Mouse (Mus musculus): ENCODE results near the gene Adarb2.

DNA sequence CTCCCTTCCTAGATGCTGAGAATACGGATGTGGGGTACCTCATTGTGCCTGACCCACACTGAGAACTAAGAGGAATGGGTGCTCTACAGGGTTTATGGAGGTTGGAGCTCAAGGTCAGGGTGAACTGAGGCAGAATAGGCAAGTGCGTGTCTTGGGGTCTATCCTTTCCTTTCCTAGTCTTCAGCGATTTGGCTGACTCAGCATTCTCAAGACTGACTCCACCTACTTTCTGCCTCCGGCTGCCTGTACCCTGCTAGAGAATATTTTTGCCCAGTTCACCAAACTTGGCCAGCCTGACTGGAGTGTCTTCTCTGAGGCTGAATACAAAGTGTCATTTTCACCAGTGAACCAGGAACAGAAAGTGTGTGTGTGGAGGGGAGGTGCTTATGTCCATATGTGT is 163.4 kb downstream of the Adarb2 start:
- TF ChIP-seq GATA1 (IDR thresholded peaks at IDR 0.05; ENCODE audit: low read length), result no peak
- TF ChIP-seq TAL1 (IDR thresholded peaks at IDR 0.05; ENCODE audit: low read length), result no peak
